Mouse (Mus musculus) MEL-GATA-1-ER (cell line): ENCODE data around the gene Cdk14.
"Not testable (repeated sequence)": the region's sequence is repeated elsewhere in the genome, so short reads cannot be mapped to it uniquely, and the experiment has no call there.

Source experiments
- DNase-seq: peaks from one replicate; pipeline ENCODE4 v3.0.0-alpha.2; 2012; ENCODE audit warnings: low read depth; ENCODE audit errors: extremely low read depth

Cdk14 gene

DNA sequence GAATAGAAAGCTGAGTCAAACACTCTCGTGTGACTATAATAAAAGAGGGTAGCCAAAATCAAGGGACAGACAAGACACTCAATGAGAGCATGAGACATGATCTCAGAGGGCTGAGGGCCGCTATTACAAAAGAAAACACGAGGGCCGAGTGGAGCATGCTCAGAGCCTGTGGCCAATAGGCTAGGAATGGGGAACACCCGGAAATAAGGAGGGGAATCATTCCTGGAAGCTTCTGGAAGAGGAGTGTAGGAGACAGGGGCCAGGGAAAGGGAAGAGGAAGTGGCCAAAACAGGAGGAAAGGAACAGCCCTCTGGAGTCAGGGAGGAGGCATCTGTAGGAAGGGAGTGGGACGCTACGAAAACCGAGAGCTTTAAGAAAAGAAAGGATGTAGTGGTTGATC lies 52.6 kb downstream of the Cdk14 start:
- DNase-seq = no peak

DNA sequence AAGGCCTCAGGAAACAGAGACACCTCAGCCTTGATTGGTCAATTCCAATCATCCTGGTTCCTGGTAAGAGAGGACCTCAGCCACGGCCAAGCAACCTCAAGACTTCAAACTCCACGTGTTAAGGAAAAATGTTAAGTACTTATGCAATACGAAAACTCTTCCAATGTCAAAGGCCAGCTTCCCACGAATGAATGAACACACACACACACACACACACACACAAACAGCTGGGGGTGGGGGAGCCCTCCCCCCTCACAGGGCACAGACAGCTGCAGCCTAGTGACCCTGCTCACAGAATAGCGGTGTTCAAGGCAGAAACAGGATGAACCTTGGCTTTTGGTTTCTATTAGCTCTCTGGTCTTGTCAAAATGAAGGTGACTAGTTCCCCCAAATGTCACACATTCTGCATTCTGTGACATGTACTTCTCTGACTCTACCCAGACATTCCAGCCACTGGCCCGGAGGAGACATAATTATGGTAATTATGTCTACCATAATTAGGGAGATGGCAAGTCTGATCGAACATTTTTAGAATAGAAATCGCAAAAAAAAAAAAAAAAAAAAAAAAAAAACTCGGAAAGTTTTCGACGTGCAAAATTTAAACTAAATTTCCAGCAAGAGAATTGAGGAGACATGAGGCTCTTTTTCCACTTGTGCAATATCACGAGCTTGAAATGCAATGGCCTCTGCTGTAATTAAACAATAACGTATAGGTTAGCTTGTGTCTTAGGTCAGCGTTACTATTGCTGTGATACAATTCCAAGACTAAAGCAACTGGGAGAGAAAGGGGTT lies 54.6 kb downstream of the Cdk14 start:
- DNase-seq = no peak

DNA sequence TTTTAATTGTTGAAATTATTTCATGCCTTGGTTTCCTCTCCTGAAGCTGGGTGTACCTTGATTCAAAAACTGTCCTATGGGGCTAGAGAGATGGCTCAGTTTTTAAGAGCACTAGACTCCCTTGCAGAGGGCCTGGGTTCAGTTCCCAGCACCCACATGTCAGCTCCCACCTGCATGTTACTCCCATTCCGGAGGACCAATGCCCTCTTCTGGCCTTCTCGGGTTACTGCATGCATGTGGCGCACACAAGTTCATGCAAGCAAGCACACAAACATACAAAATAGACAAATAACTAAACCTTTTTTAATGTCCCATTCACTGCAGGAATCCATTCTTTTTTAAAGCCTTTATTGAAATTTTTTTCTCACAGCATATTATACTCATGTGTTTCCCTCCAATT lies 58.4 kb downstream of the Cdk14 start:
- DNase-seq = no peak

DNA sequence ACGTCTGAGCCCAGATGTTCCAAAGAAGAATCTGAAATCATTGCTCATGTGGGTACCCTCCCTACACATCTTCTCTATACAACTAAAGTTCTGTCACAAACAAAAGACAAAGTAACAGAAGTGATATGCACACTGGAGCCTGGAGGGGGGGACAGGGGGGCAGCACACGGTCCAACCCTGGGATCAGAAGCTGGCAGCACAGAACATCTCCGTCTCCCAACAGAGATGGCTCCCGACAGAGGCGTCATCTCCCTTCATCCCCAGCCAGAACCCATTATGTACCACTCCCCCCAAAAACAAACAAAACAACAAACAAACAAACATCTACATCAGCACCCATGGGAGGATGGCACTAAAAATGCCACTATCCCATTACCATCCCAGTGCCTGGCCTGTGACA lies 59.8 kb downstream of the Cdk14 start:
- DNase-seq = no peak

DNA sequence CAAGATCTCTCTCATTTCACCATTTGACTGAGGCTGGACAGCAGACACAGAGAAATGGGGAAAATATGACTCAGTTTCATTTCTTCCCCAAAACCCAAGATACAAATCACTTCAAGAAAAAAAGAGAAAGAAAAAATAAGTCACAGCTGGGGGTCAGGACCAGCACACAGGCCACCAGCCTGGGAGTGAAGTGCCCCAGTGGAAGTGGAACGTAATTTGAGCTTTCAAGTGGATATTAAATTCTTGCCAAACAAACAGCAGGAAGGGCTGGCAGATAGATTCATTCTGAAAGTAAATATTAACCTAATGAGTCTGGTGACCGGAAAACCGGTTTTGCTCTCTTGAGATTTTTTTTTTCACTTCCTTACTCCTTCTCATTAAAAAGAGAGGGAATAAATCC lies 60.2 kb downstream of the Cdk14 start:
- DNase-seq = no peak

DNA sequence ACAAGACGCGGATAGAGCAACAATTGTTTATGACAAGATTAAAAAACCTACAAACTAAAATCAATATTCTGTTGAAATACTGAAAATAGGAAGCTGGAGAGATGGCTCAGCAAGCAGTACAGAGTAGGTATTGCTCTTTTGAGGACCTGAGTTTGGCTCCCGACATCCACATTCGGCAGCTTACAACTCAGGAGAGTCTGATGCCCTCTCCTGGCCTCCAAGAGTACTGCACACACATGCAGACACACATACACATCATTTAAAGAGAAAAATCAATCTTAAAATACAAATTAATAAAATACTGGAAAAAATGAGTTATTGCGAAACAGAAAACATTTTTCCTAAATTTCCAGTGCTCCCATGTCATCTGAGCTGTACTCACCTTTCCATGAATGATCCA lies 60.7 kb downstream of the Cdk14 start:
- DNase-seq = no peak

DNA sequence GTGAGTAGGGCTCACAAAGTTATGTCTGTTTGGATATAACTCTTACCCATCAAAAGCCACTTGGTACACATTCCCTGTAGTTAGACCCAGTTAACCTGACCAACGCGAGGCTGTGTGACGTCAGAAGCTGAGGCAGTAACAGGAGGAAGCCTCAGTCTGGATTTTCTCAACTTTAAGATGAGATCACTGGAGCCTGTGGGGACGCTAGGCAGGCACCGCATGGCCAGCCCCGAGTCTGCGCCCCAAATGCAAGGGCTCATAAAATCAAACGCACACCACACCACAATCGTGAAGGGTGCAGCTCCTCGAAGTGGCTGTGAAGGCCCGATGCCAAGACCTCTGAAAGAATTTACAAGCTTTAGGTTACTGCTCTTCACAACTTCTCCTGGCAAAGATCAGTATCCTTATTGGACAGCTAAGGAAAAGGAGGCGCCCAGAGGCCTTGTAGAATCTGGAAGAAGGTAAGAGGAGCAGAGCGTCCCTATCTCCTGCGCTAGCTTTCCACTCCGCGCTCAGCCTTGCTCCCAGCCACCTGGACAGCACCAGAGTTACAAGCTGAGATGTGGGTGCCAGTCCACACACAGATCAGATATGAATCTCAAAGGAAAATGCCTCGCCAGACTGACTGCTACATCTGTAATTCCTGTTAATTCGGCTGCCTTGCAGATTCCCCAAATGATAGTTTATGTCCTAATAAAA lies 61.9 kb downstream of the Cdk14 start:
- no peak for DNase-seq

DNA sequence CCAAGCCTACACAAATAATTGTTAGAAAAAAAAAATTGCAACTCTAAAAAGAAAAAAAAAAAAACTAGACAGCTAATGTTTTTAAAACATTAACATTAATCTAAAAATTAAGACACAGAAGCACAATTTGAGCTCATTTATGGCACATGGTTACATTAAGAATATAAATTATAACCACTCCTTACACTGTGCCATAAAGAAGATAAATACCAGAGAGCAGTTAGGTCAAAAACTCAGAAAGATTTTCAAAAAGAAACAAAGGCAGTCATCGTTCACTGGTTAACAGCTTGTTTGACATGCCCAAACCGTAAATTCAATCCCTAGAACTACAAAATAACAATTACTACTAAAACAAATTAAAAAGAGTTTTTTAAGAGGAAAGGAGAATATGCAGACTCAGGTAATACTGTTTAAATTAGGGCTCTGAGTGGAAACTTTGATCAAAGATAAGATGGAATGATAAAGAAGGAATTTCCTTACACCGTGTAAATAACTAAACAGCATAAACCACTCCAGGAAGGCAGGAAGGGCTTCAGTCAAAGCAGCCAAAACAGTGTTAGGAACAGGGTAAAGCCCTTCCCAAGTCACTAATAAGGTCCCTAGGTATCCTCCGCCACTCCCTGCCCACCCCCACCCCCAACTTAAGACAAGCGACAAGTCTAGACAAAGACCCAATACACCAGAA lies 65.3 kb downstream of the Cdk14 start:
- no peak for DNase-seq

DNA sequence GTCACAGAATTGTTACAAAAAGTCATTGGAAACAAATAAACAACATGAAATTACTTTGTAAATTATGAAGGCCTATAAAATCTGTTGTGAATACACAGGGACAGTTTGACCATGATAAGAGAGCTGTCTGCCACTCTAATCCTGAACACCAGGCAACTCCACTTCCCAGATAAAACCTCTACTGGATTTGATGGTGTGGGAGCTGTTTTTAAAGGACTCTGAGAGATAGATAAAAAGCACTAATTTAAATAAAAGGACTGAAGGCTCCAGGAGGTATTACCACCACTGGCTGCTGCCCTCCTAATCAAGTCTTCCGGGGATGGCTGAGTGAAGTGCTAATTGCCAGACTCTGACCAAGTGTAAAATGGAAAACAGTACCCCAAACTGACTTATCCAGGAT lies 66.2 kb downstream of the Cdk14 start:
- DNase-seq = no peak

DNA sequence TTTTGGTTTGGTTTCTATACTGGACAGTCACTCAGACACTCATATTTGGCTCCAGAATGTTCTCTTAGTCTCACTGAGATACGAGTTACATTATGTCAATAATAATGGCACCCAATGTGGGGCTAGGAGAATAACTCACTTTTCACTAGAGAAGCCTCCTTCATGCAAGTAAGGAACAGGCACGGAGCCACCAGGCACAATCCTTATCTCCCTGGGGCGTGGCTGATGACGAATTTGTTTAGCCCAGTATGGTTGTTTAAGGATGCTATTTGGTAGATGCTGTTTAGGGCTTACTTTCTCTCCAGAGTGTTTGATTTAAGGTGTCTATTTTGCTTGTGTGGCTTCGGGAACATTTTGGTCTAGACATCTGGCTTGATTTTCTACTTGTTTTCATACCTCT lies 75.5 kb downstream of the Cdk14 start:
- no peak for DNase-seq

DNA sequence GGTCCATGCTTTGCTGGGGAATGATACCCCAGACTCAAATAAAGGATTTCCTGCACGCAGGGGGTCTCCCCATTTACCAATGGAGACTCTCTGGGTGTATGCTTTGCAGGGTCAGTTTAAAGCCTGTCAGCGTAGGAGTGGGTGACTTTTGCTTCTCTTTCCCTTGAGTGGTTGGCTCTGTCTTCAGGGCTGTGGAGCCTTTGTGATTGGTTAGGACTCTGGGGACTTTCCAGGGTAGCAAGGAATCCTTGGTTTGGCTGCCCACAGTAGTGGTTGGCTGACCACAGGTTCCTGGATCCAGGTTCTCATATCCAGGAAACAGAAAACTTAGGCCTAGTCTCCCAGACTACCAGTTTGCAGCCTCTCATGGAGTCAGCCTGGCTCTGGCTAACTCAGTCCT lies 76.4 kb downstream of the Cdk14 start:
- no peak for DNase-seq

DNA sequence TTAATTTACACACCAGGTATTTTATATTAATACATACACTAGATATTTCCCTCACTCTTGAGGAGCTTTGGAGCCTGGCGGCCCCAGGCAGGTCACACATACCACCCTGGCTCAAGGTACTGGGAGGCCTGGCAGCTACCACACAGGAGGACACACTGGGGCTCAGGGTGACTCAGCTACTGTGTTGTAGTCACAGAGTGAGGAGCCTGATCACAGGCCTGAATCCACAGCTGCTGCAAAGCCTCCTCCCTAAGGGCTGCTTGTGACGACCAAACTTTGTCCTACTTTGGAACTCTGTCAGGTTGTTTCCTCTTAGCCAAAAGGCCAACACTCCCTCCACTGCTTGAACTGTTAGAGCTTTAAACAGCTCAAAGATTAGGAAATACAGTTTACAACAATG lies 76.8 kb downstream of the Cdk14 start:
- no peak for DNase-seq

DNA sequence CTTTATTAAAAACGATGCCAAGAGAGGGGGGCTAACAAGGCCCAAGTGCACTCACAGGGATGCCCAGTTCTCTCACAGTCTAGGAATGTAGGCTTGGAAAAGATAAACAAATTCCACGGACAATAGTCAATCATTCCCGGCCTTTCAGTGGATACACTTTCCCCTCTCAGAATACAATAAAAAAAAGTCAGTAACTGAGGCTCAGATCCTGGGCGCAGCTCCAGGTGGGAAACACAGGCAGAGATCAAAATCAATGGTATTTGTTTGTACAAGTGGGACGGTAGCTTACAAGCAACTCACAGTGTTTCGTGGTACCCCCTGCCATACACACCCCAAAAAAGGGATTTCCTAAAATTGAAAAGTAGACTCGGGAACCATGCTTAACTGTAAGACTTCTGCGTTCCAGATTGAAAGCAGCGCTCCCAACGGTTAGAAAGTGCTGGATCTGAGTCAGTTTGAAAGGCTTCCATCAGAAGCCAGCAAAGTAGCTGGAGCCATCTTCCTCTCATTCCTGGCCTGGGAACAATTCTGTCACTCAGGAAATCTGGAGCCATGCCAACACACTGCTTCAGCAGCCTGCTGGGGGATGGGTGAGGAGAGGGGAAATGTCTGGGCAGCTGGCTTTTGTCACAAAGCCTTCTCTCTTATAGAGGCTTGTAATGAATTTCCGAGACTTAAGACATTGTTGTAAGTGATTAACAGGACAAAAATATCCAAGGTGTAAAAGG lies 77.5 kb downstream of the Cdk14 start:
- DNase-seq = no peak

DNA sequence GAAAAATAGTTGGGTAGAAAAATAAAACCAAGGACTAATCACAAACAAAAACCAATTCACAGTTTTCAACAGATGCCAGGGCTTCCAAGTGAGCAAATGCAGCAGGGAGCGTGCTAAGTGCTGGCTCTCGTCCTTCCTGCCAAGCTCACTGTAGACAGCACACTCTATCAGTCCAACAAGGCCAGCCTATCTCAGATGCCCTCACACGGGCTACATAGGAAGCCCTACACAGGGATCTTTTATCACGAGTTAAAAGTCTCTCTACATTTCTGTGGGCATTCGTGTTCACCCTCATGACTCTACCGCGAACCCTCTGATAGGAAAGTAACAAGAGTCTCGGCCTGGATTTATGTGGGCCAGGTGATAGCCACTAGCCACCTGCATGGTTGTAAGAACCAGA lies 78.5 kb downstream of the Cdk14 start:
- DNase-seq = no peak

DNA sequence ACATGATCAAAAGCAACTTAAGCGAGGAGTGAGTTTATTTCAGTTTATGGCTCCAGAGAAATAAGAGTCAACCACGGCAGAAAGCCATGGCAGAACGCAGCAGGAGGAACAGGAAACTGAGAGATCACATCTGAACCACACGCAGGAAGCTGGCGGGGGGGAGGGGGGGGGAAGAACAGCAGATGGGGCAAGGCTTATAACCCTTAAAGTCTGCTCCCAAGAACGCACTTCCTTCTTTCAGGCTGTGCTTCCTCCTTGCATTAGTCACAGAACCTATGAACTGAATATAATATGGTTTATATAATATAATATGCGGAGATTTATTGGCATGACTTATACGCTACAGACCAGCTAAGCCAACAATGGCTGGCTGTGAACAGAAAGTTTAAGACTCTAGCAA lies 86.2 kb downstream of the Cdk14 start:
- DNase-seq = no peak

DNA sequence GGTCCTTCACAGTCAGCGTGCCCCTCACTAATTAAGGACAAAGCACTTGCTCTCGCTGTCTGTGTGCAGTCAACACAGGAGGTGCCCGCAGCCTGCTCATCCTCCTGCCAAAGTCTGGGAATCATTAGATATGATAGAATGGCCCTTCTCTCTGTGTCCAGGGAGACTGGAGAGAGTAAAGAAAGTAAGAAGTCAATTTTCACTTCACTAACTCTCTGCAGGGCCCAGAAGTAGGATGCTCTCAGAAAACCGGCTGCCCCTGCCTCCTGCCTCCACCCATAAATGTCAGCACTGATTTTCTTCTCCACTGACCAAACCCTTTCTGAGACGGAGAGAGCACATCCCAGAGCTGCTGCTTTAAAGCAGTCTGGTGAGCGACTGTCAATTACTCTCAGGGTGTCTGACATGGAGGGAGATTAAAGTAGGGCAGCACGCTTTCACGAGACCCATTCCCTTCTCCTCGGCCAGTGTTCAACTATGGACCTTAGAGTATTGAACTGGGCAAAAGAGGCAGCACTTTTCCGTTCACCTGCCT lies 89.1 kb downstream of the Cdk14 start:
- DNase-seq = no peak

DNA sequence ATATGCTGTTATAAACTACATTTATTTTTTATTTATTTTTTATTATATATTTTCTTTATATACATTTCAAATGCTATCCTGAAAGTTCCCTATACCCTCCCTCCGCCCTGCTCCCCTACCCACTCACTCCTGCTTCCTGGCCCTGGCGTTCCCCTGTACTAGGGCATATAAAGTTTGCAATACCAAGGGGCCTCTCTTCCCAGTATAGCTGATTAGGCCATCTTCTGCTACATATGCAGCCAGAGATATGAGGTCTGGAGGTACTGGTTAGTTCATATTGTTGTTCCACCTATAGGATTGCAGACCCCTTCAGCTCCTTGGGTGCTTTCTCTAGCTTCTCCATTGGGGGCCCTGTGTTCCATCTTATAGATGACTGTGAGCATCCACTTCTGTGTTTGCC lies 91.1 kb downstream of the Cdk14 start:
- not testable (repeated sequence) for DNase-seq

DNA sequence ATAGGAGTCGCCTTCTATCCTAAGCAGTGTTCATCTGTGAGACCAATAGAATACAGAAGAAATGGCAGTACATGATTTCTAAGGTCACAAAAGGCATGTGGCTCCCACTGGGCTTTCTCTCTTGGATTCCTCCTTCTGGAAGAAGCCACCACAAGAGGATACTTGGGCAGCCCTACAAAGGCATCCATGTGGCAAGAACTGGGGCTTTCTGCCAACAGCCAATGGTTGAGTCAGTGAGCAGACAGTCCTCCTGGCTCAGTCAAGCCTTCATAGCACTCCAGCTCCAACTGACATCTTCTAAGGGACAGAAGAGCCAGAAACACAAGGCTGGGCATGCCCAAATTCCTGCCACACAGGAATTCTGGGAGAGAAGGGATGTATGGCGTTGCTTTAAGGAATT lies 93.4 kb downstream of the Cdk14 start:
- no peak for DNase-seq

DNA sequence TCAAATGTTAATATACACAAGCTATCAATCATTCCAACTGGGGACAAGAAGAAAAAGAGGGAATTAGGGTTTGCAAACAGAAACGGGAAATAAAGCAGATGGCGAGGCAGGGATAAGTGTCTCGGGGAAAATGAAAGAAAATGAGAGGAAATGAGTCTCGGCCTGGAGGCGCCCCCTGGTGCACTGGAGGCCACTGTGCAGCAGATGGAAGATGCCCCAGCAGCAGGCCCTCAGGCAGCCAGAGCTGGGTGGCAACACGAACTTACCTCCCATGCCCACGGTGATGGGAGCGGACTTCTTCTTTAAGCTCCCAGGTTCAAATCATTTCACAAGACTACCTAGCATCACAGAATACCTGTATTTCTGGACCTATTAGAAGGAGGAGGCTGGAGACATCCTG lies 97.4 kb downstream of the Cdk14 start:
- no peak for DNase-seq

DNA sequence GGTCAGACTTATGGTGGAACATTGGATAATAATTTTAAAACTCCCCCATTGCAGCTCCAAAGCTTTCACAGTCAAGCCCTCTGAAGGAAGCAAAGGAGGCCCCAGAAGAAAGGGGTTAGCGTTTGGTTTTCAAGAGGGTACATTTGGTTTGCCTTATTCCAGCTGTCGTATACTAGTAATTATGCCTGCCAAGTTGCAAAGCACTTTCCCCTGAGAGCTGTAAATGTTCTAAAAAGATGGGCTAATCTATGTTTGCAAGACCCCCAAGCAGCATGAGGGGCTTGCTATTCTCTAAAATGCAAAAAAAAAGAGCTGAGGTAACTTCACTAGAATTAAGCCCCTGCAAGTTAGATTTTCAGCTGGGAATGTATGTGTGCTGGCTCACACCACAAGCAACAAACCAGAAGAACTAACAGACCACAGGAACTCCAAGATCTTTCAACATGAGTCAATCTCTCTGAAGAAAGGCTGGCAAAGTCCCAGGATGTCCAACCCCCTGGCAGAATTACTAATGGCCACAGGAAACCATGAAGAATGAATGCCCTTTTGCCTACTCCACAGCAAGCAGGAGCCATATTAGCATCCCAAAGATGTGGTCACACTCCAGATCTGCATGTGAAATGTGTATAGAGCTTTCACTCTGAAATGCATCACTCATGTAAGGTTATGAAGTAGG lies 99.5 kb downstream of the Cdk14 start:
- no peak for DNase-seq
